Mouse (Mus musculus) myocyte (in vitro differentiated cells): ENCODE results near the gene Nlrp1a. TPM values are rescaled to one million over a fixed set of nuclear protein-coding genes. Genes with fewer than 3 reads are reported as not detected.

Experiments used
- H3K27me3 ChIP-seq: one replicate; pipeline ENCODE4 v1.6.1; 2011; ENCODE audit not compliant: control insufficient read depth, insufficient read depth, insufficient read length
- H3K36me3 ChIP-seq: one replicate; pipeline ENCODE4 v1.6.1; 2011; ENCODE audit not compliant: control insufficient read depth, insufficient read depth
- H3K4me2 ChIP-seq: one replicate; pipeline ENCODE4 v1.6.1; 2011; ENCODE audit warnings: low read depth, control low read depth
- H3K4me3 ChIP-seq: one replicate; pipeline ENCODE4 v1.5.1; 2011; ENCODE audit warnings: mild to moderate bottlenecking, control low read depth, moderate library complexity
- H3K79me2 ChIP-seq: one replicate; pipeline ENCODE4 v1.6.1; 2011; ENCODE audit not compliant: control insufficient read depth, insufficient read depth
- H3ac ChIP-seq: one replicate; pipeline ENCODE4 v1.6.1; 2011; ENCODE audit not compliant: control insufficient read depth, insufficient read length
- CEBPB ChIP-seq: IDR thresholded peaks from 2 replicates; pipeline ENCODE4 v1.6.1; 2011; ENCODE audit warnings: mild to moderate bottlenecking, moderate library complexity; ENCODE audit not compliant: poor library complexity, insufficient read depth, severe bottlenecking
- E2F4 ChIP-seq: IDR thresholded peaks from one replicate; pipeline ENCODE4 v1.6.1; 2011; ENCODE audit warnings: mild to moderate bottlenecking, control low read depth, moderate library complexity; ENCODE audit not compliant: insufficient read depth
- MAX ChIP-seq: IDR thresholded peaks from one replicate; pipeline ENCODE4 v1.6.1; 2011; ENCODE audit warnings: low read depth, mild to moderate bottlenecking, control low read depth
- MYOD1 ChIP-seq, 3 experiments: IDR thresholded peaks; one replicate each; pipeline ENCODE4 v1.6.1; 2011; ENCODE audit warnings: control low read depth in 2 of 3, low read depth in 2 of 3, mild to moderate bottlenecking in 2 of 3, moderate library complexity in 1 of 3; ENCODE audit not compliant: insufficient read length in 2 of 3, control insufficient read depth in 1 of 3
- MYOG ChIP-seq, 3 experiments: IDR thresholded peaks; one replicate each; pipeline ENCODE4 v1.6.1; 2011; ENCODE audit warnings: control low read depth in 2 of 3, low read depth in 2 of 3, mild to moderate bottlenecking in 2 of 3; ENCODE audit not compliant: insufficient read length in 2 of 3, control insufficient read depth in 1 of 3, insufficient read depth in 1 of 3
- POLR2A ChIP-seq: IDR thresholded peaks from one replicate; pipeline ENCODE4 v1.6.1; 2011; ENCODE audit warnings: low read depth, mild to moderate bottlenecking, control low read depth, moderate library complexity; ENCODE audit not compliant: insufficient read length
- POLR2AphosphoS2 ChIP-seq: IDR thresholded peaks from one replicate; pipeline ENCODE4 v1.6.1; 2011; ENCODE audit warnings: low read depth, control low read depth; ENCODE audit not compliant: insufficient read length
- REST ChIP-seq: IDR thresholded peaks from one replicate; pipeline ENCODE4 v1.6.1; 2011; ENCODE audit warnings: mild to moderate bottlenecking, control low read depth, moderate library complexity; ENCODE audit not compliant: insufficient read depth, insufficient read length
- SRF ChIP-seq: IDR thresholded peaks from one replicate; pipeline ENCODE4 v1.6.1; 2011; ENCODE audit warnings: low read depth; ENCODE audit not compliant: control insufficient read depth, insufficient read length
- TCF12 ChIP-seq: IDR thresholded peaks from one replicate; pipeline ENCODE4 v1.6.1; 2011; ENCODE audit warnings: mild to moderate bottlenecking, control low read depth; ENCODE audit not compliant: poor library complexity, insufficient read depth, severe bottlenecking
- TCF3 ChIP-seq: IDR thresholded peaks from one replicate; pipeline ENCODE4 v1.6.1; 2011; ENCODE audit warnings: low read depth, control low read depth; ENCODE audit not compliant: insufficient read length
- USF1 ChIP-seq: IDR thresholded peaks from one replicate; pipeline ENCODE4 v1.6.1; 2011; ENCODE audit warnings: low read depth, mild to moderate bottlenecking, control low read depth, moderate library complexity
- polyA plus RNA-seq: library from polyadenylated mRNA; unstranded; fragments of >200 nt; fragmentation: generic; extraction: Trizol; gene quantifications from one replicate; pipeline ENCODE4 v1.2.1, GENCODE M21; 2012; ENCODE audit warnings: missing spikeins

Nlrp1a gene
- polyA plus RNA-seq, 1 experiment = not detected

DNA sequence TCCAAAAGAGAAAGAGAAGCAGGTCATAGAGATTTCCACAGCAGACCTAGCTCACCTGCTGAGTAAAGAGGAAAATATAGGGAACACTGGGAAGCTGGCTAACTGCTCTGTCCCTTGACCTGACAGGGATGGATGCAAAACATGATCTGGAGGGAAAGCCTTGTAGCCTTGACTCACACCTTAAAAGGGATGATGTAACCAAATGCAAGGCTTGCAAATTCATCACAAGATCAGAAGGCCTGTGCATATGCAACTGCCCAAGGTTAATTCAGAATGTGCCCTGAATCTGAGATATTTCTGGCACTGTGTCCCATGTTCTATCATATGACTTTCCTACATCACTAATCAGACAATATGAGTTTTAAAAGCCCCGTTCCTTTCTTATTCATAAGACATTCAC, 10.8 kb upstream of the Nlrp1a start:
- Histone ChIP-seq H3K27me3 (no peaks in the 10 kb centered on the region), H3K36me3 (no peaks in the 10 kb centered on the region), H3K79me2 (no peaks in the 10 kb centered on the region), H3K4me3 (no peak overlapping the region), H3K4me2 (peak overlapping the region; percentile 13), H3ac (no peak overlapping the region)
- TF ChIP-seq CEBPB (peak; percentile 96), USF1 (no peak)

GRCm38 (mm10) chr11:71142031-71142430, 2.5 kb downstream of the Nlrp1a start:
- Histone ChIP-seq H3ac (no peak overlapping the region), H3K79me2 (no peaks in the 10 kb centered on the region), H3K4me2 (no peak overlapping the region), H3K27me3 (no peaks in the 10 kb centered on the region), H3K4me3 (no peak overlapping the region), H3K36me3 (no peaks in the 10 kb centered on the region)
- no peak for TF ChIP-seq MAX
- TF ChIP-seq USF1 = no peak
- TF ChIP-seq E2F4 = no peak
- no peak for TF ChIP-seq CEBPB
- TF ChIP-seq MYOD1 (IDR thresholded peaks at IDR 0.05; ENCODE audit: control insufficient read depth in 1 of 3, insufficient read length in 2 of 3, low read depth in 2 of 3) = no peak
- no peak for TF ChIP-seq MYOG (IDR thresholded peaks at IDR 0.05; ENCODE audit: control insufficient read depth in 1 of 3, insufficient read depth in 1 of 3, insufficient read length in 2 of 3, low read depth in 2 of 3)
- TF ChIP-seq TCF3 = no peak
- no peak for TF ChIP-seq REST
- no peak for TF ChIP-seq SRF
- TF ChIP-seq TCF12 = no peak

GRCm38 (mm10) chr11:71107128-71107527, 37.4 kb downstream of the Nlrp1a start:
- H3K4me3 ChIP-seq = no peak overlapping the region
- H3K79me2 ChIP-seq = no peaks in the 10 kb centered on the region
- H3K27me3 ChIP-seq = no peaks in the 10 kb centered on the region
- H3ac ChIP-seq = no peak overlapping the region
- no peak overlapping the region for H3K4me2 ChIP-seq
- no peak for TF ChIP-seq MAX
- no peak for TF ChIP-seq MYOD1 (IDR thresholded peaks at IDR 0.05; ENCODE audit: control insufficient read depth in 1 of 3, insufficient read length in 2 of 3, low read depth in 2 of 3)
- TF ChIP-seq TCF3 = no peak
- TF ChIP-seq MYOG (IDR thresholded peaks at IDR 0.05; ENCODE audit: control insufficient read depth in 1 of 3, insufficient read depth in 1 of 3, insufficient read length in 2 of 3, low read depth in 2 of 3) = no peak
- TF ChIP-seq REST = no peak
- TF ChIP-seq USF1 = no peak
- no peak for TF ChIP-seq TCF12
- TF ChIP-seq E2F4 = no peak
- no peak for TF ChIP-seq SRF
- no peak for TF ChIP-seq POLR2AphosphoS2
- no peaks in the 10 kb centered on the region for H3K36me3 ChIP-seq

DNA sequence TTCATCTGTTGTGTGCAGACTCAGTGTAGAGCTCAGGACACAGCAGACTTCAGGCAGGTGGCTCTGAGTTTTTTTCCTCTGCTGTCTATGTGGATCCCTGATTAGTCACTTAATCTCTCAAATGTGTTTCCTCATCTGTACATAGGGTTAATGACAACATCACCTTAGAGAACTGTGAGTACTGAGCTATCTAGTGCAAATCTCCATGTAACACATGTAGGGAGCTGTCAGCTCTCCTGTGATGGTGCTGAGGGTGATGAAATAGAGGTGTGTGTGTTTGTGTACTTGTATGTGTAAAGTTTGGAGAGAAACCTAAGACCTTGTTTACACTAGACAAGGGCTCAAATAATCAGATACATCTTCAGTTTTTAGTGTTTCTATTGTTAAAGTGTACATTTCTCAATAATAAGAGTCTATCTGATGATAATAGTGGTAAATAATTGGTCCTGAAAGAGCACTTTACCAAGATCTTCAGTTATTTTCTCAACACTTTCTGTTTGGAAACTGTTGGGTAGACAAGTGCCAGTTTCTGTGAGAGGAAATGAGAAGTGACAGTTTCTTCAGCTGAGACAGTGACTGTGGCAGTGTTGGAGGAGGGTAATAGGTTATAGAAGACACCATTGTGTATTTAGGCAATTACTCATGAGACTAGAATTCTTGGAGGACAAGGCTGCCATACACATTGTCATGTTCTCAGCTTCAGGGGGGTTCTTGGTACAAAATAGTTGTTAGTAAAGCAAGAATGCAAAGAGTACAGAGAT, 38.1 kb downstream of the Nlrp1a start:
- H3K4me2 ChIP-seq = no peak overlapping the region
- no peaks in the 10 kb centered on the region for H3K27me3 ChIP-seq
- H3K4me3 ChIP-seq = no peak overlapping the region
- no peak for TF ChIP-seq TCF12
- TF ChIP-seq TCF3 = no peak
- TF ChIP-seq REST = no peak
- TF ChIP-seq USF1 = no peak
- TF ChIP-seq E2F4 = no peak
- TF ChIP-seq POLR2AphosphoS2 = no peak
- no peak for TF ChIP-seq MAX
- no peak for TF ChIP-seq CEBPB
- TF ChIP-seq MYOD1 (IDR thresholded peaks at IDR 0.05; ENCODE audit: control insufficient read depth in 1 of 3, insufficient read length in 2 of 3, low read depth in 2 of 3) = no peak
- TF ChIP-seq POLR2A = no peak
- TF ChIP-seq SRF = no peak
- no peak for TF ChIP-seq MYOG (IDR thresholded peaks at IDR 0.05; ENCODE audit: control insufficient read depth in 1 of 3, insufficient read depth in 1 of 3, insufficient read length in 2 of 3, low read depth in 2 of 3)
- H3K36me3 ChIP-seq = no peaks in the 10 kb centered on the region
- H3ac ChIP-seq = no peak overlapping the region
- no peaks in the 10 kb centered on the region for H3K79me2 ChIP-seq

DNA sequence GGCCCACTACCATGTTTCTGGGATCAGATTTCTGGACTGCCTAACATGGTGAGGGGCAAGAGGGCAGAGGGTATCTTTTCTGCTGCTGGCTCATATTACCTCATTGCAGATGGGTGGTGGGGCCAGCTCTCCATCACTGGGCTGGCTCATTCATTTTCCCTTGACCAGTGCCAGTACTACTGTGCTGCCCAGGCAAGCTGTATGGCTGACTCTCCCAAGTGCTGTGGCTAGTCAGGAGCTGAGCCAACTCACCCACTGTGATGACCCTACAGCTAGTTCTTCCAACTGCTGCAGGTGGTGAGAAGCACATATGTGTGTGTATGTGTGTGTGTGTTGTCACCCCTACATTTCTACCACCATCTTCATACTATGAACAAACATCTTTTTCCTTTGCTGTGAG, 40.6 kb downstream of the Nlrp1a start:
- no peak for TF ChIP-seq POLR2A
- TF ChIP-seq USF1 = no peak
- no peak for TF ChIP-seq CEBPB
- no peak for TF ChIP-seq SRF
- no peak for TF ChIP-seq REST
- no peak for TF ChIP-seq POLR2AphosphoS2
- no peak for TF ChIP-seq MYOD1 (IDR thresholded peaks at IDR 0.05; ENCODE audit: control insufficient read depth in 1 of 3, insufficient read length in 2 of 3, low read depth in 2 of 3)
- TF ChIP-seq TCF3 = no peak
- no peak for TF ChIP-seq MAX
- no peak for TF ChIP-seq E2F4
- TF ChIP-seq TCF12 = no peak
- no peak for TF ChIP-seq MYOG (IDR thresholded peaks at IDR 0.05; ENCODE audit: control insufficient read depth in 1 of 3, insufficient read depth in 1 of 3, insufficient read length in 2 of 3, low read depth in 2 of 3)
- H3ac ChIP-seq = no peak overlapping the region
- no peaks in the 10 kb centered on the region for H3K36me3 ChIP-seq
- no peak overlapping the region for H3K4me3 ChIP-seq
- no peaks in the 10 kb centered on the region for H3K79me2 ChIP-seq
- H3K27me3 ChIP-seq = no peaks in the 10 kb centered on the region
- H3K4me2 ChIP-seq = no peak overlapping the region
